Mouse (Mus musculus) cortical plate, adult 2 months (tissue): ENCODE measurements around the gene Flywch1.

Experiments
- CTCF ChIP-seq: fragments of 200-500 bp; IDR thresholded peaks from 2 replicates; pipeline ENCODE4 v1.5.1; 2011; ENCODE audit warnings: mild to moderate bottlenecking, control low read depth, low read length; ENCODE audit not compliant: insufficient read depth; ENCODE audit errors: extremely low read depth
- POLR2A ChIP-seq: fragments of 200-500 bp; IDR thresholded peaks from 2 replicates; pipeline ENCODE4 v1.6.1; 2011; ENCODE audit warnings: mild to moderate bottlenecking, low read length, control low read depth; ENCODE audit not compliant: insufficient read depth; ENCODE audit errors: extremely low read depth

GRCm38 (mm10) chr17:23776216-23776615, 4.8 kb upstream of the Flywch1 start:
- TF ChIP-seq POLR2A (no peak), CTCF (no peak)
